Mouse (Mus musculus) heart, adult 2 months (tissue): ENCODE data around the gene Gm45837.

Experiments used
- CTCF ChIP-seq: fragments of 200-600 bp; IDR thresholded peaks from 2 replicates; pipeline ENCODE4 v1.8.1; 2022; ENCODE audit warnings: antibody characterized with exemption, mild to moderate bottlenecking, moderate library complexity
- EP300 ChIP-seq: fragments of 200-500 bp; IDR thresholded peaks from 2 replicates; pipeline ENCODE4 v1.6.1; 2011; ENCODE audit warnings: low read depth, low read length, control low read depth; ENCODE audit not compliant: insufficient read depth
- POLR2A ChIP-seq: fragments of 200-500 bp; IDR thresholded peaks from 2 replicates; pipeline ENCODE4 v1.6.1; 2011; ENCODE audit warnings: mild to moderate bottlenecking, low read depth, low read length, control low read depth; ENCODE audit not compliant: insufficient read depth

DNA sequence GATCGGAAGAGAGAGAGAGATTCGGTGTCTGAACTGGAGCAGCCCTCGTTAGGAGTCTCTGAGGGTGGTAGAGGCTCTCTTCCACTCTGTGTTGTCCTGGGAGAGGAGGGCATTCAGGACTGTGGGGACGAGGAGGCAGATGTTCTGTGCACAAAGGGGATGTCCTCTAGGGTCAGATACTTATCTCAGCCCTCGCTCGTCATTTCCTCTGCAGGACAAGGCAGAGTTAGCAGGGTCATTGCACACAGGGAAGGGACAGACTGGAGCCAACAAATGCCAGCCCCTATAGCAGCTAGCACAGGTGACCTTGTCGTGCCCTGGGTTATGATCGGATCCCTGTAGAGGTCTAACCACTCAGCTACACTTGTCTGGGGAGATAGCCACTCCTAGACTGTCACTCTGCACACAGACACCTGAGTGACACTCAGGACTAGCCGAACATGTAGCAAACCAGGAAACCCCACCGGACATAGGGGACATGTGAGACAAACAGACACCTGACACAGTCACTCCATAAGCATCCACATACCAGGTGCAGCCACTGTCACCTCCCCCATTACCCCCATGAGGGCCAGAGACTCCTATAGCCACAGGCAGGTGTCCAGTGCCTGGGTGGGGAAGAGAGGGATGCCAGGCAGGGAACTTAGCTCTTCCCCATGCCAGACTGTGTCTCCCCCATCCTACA, 49.4 kb downstream of the Gm45837 start:
- TF ChIP-seq POLR2A (0 out of 2 replicates have a peak, but pooled peaks have one; percentile 29), CTCF (no peak), EP300 (peak; percentile 88; the same call in 1 of the 2 replicates)
